Mouse (Mus musculus): ENCODE measurements around the gene Fgfr2. TPM values are rescaled to one million over a fixed set of nuclear protein-coding genes. Genes with fewer than 3 reads are reported as not detected.

Gene Fgfr2
- total RNA-seq, 2 experiments from 2014 or later: 28.8 to 29.4 TPM

- DNase-seq (ENCODE audit: extremely low spot score in 1 of 2, low spot score in 2 of 2): peak; percentile 98 to 99
- intact Hi-C loops (cut with DNase I): loop anchor here (5.0 kb wide), 1 partner anchor 36 kb away; no protein-coding TSS in a partner anchor
These were observed 192.1 kb downstream of the Fgfr2 start, which contains the start of gene Zranb1 for GRCm38 (mm10) chr7:132930850-132931559. TSS of gene Zranb1 (plus strand) at chr7:132931142.

GRCm38 (mm10) chr7:132930055-132930454 lies 193.1 kb downstream of the Fgfr2 start:
- intact Hi-C loops (cut with DNase I): loop anchor here (5.0 kb wide), 1 partner anchor 37 kb away; no protein-coding TSS in a partner anchor
- DNase-seq (ENCODE audit: extremely low spot score in 1 of 2, low spot score in 2 of 2): no peak

- intact Hi-C loops (cut with DNase I): no loop called here
- DNase-seq (ENCODE audit: extremely low spot score in 1 of 2, low spot score in 2 of 2): no peak
These were observed 195.9 kb downstream of the Fgfr2 start for GRCm38 (mm10) chr7:132927201-132927600.

- DNase-seq (ENCODE audit: extremely low spot score in 1 of 2, low spot score in 2 of 2): no peak
- intact Hi-C loops (cut with DNase I): no loop called here
These were observed 197.9 kb downstream of the Fgfr2 start for GRCm38 (mm10) chr7:132925227-132925626.

- intact Hi-C loops (cut with DNase I): no loop called here
- no peak for DNase-seq (ENCODE audit: extremely low spot score in 1 of 2, low spot score in 2 of 2)
These were observed 201.2 kb downstream of the Fgfr2 start for GRCm38 (mm10) chr7:132921971-132922370.

GRCm38 (mm10) chr7:132903796-132904195 lies 219.4 kb downstream of the Fgfr2 start:
- DNase-seq (ENCODE audit: extremely low spot score in 1 of 2, low spot score in 2 of 2): no peak
- intact Hi-C loops (cut with DNase I): no loop called here

GRCm38 (mm10) chr7:132900826-132901531 lies 222.2 kb downstream of the Fgfr2 start:
- DNase-seq (ENCODE audit: extremely low spot score in 1 of 2, low spot score in 2 of 2): no peak
- intact Hi-C loops (cut with DNase I): no loop called here

- no peak for DNase-seq (ENCODE audit: extremely low spot score in 1 of 2, low spot score in 2 of 2)
- intact Hi-C loops (cut with DNase I): no loop called here
These were observed 224.9 kb downstream of the Fgfr2 start for GRCm38 (mm10) chr7:132898234-132898633.

GRCm38 (mm10) chr7:132897258-132897657 lies 225.9 kb downstream of the Fgfr2 start:
- no peak for DNase-seq (ENCODE audit: extremely low spot score in 1 of 2, low spot score in 2 of 2)
- intact Hi-C loops (cut with DNase I): no loop called here

GRCm38 (mm10) chr7:132896206-132896815 lies 226.8 kb downstream of the Fgfr2 start:
- no peak for DNase-seq (ENCODE audit: extremely low spot score in 1 of 2, low spot score in 2 of 2)
- intact Hi-C loops (cut with DNase I): no loop called here

- intact Hi-C loops (cut with DNase I): no loop called here
- no peak for DNase-seq (ENCODE audit: extremely low spot score in 1 of 2, low spot score in 2 of 2)
These were observed 228.2 kb downstream of the Fgfr2 start for GRCm38 (mm10) chr7:132894841-132895555.

GRCm38 (mm10) chr7:132893336-132893735 lies 229.8 kb downstream of the Fgfr2 start:
- DNase-seq (ENCODE audit: extremely low spot score in 1 of 2, low spot score in 2 of 2): no peak
- intact Hi-C loops (cut with DNase I): no loop called here

GRCm38 (mm10) chr7:132892806-132893205 lies 230.3 kb downstream of the Fgfr2 start:
- no peak for DNase-seq (ENCODE audit: extremely low spot score in 1 of 2, low spot score in 2 of 2)
- intact Hi-C loops (cut with DNase I): no loop called here

GRCm38 (mm10) chr7:132892311-132892661 lies 230.9 kb downstream of the Fgfr2 start:
- DNase-seq (ENCODE audit: extremely low spot score in 1 of 2, low spot score in 2 of 2): no peak
- intact Hi-C loops (cut with DNase I): no loop called here

GRCm38 (mm10) chr7:132891561-132892310 lies 231.4 kb downstream of the Fgfr2 start:
- DNase-seq (ENCODE audit: extremely low spot score in 1 of 2, low spot score in 2 of 2): no peak
- intact Hi-C loops (cut with DNase I): no loop called here

- intact Hi-C loops (cut with DNase I): no loop called here
These were observed 232.9 kb downstream of the Fgfr2 start for GRCm38 (mm10) chr7:132890201-132890600.

GRCm38 (mm10) chr7:132889691-132890090 lies 233.5 kb downstream of the Fgfr2 start:
- no peak for DNase-seq (ENCODE audit: extremely low spot score in 1 of 2, low spot score in 2 of 2)
- intact Hi-C loops (cut with DNase I): no loop called here

More at GRCm38 (mm10) chr7:132890201-132890600, 232.9 kb downstream of the Fgfr2 start:
- DNase-seq (ENCODE audit: extremely low spot score in 1 of 2, low spot score in 2 of 2): no peak

GRCm38 (mm10) chr7:132888518-132889249 lies 234.5 kb downstream of the Fgfr2 start:
- no peak for DNase-seq (ENCODE audit: extremely low spot score in 1 of 2, low spot score in 2 of 2)
- intact Hi-C loops (cut with DNase I): no loop called here
